Mouse (Mus musculus) hindbrain, embryonic 14.5 days (tissue): ENCODE results near the gene Prkg1. TPM values are rescaled to one million over a fixed set of nuclear protein-coding genes. Genes with fewer than 3 reads are reported as not detected.
A peak's percentile ranks its signal among the peaks of the same experiment; 100 is the strongest.

ENCODE experiments used
- ATAC-seq: fragments of 200-750 bp; cut with Nextera tagmentation; 2 replicates; pipeline ENCODE4 v1.8.0; 2017; ENCODE audit warnings: moderate number of reproducible peaks, mild to moderate bottlenecking, moderate TSS enrichment, moderate library complexity; ENCODE audit not compliant: low FRiP score
- DNase-seq: peaks from one replicate; pipeline ENCODE4 v3.0.0-alpha.2; 2015; ENCODE audit warnings: low spot score
- H3K27ac ChIP-seq: fragments of 300-500 bp; sonication (generic); 2 replicates; pipeline ENCODE4 v1.5.1; 2014; ENCODE audit warnings: mild to moderate bottlenecking, moderate library complexity
- H3K27me3 ChIP-seq: fragments of 300-500 bp; sonication (generic); 2 replicates; pipeline ENCODE4 v1.6.1; 2014; ENCODE audit warnings: mild to moderate bottlenecking, low read length, mixed read lengths; ENCODE audit not compliant: control insufficient read depth, insufficient read depth
- H3K36me3 ChIP-seq: fragments of 300-500 bp; sonication (generic); replicated peaks from 2 replicates; pipeline ENCODE4 v1.6.1; 2014; ENCODE audit not compliant: control insufficient read depth, insufficient read depth
- H3K4me1 ChIP-seq: fragments of 300-500 bp; sonication (generic); replicated peaks from 2 replicates; pipeline ENCODE4 v1.6.1; 2014; ENCODE audit warnings: antibody characterized with exemption, low read length, mixed read lengths; ENCODE audit not compliant: control insufficient read depth, insufficient read depth
- H3K4me2 ChIP-seq: fragments of 300-500 bp; sonication (generic); replicated peaks from 2 replicates; pipeline ENCODE4 v1.6.1; 2014; ENCODE audit warnings: mild to moderate bottlenecking, moderate library complexity
- H3K4me3 ChIP-seq: fragments of 300-500 bp; sonication (generic); replicated peaks from 2 replicates; pipeline ENCODE4 v1.5.1; 2014; ENCODE audit warnings: mild to moderate bottlenecking, low read length
- H3K9ac ChIP-seq: fragments of 300-500 bp; sonication (generic); 2 replicates; pipeline ENCODE4 v1.6.1; 2014
- H3K9me3 ChIP-seq: fragments of 300-500 bp; sonication (generic); 2 replicates; pipeline ENCODE4 v1.6.1; 2016; ENCODE audit warnings: low read length; ENCODE audit not compliant: control insufficient read depth
- WGBS: fragments of 180-500 bp; shearing (Covaris S2); extraction: QIAGEN DNeasy Blood & Tissue Kit; methylation state at CpG from one replicate; pipeline ENCODE4 v1.1.7; 2014; 5-methylcytosine and 5-hydroxymethylcytosine counted together
- polyA plus RNA-seq: library from polyadenylated mRNA; unstranded; fragments of >200 nt; fragmentation: Nextera tagmentation; extraction: Ambion mirVana; gene quantifications from 2 replicates; pipeline ENCODE4 v1.2.1, GENCODE M21; 2014

Prkg1 gene
- polyA plus RNA-seq, 1 experiment from 2014 or later = 7.0 TPM

DNA sequence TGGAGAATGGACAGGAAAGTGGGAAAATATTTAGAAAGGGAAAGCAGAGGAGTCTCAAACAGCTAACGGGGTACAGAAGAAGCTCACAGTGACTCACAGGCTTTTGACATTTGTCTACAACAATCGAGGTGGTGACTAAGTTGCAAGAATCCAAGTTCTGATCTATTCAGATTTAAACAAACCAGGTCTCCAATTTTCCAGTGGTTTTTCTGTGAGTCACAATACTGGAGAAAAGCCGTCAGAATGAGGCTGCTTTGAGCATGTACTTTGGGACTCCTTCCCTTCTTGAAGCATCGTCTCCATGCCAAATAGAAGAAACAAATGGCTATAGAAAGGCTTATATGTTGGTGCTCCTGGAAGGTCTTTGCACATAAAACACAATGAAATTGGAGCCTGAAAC, 151.7 kb downstream of the Prkg1 start:
- no peaks in the 10 kb centered on the region for H3K27me3 ChIP-seq
- no peak for ATAC-seq
- 91% methylated on average over 4 of the region's 4 CpGs for WGBS
- H3K36me3 ChIP-seq = no peaks in the 10 kb centered on the region
- H3K4me1 ChIP-seq = no peaks in the 10 kb centered on the region
- no peak overlapping the region for H3K4me3 ChIP-seq
- no peak overlapping the region for H3K9ac ChIP-seq
- H3K4me2 ChIP-seq = no peak overlapping the region
- no peaks in the 10 kb centered on the region for H3K9me3 ChIP-seq
- DNase-seq = no peak
- no peak overlapping the region for H3K27ac ChIP-seq

DNA sequence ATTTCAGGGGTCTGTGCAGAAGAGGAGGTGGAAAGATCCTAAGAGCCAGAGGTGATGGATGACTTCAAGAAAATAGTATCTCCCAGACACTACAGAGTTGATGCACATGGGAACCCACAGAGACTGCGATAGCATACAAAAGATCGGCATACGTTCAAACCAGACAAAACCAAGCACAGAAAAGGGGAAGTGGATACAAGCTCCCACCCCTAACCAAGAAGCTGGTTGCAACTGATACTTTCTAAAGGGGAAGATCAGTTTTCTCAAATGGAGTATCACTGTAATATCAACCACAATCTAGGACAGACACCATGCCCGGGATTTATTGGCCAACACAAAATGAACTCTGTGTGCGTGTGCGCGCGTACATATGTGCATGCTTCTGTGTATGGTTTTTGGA, 162.3 kb downstream of the Prkg1 start:
- no peaks in the 10 kb centered on the region for H3K4me1 ChIP-seq
- no peak overlapping the region for H3K4me3 ChIP-seq
- no peak overlapping the region for H3K9ac ChIP-seq
- no peaks in the 10 kb centered on the region for H3K27me3 ChIP-seq
- no peaks in the 10 kb centered on the region for H3K36me3 ChIP-seq
- no peak overlapping the region for H3K27ac ChIP-seq
- no peak for ATAC-seq
- no peak overlapping the region for H3K4me2 ChIP-seq
- WGBS = 98% methylated on average over 8 of the region's 8 CpGs
- no peak for DNase-seq
- no peaks in the 10 kb centered on the region for H3K9me3 ChIP-seq

DNA sequence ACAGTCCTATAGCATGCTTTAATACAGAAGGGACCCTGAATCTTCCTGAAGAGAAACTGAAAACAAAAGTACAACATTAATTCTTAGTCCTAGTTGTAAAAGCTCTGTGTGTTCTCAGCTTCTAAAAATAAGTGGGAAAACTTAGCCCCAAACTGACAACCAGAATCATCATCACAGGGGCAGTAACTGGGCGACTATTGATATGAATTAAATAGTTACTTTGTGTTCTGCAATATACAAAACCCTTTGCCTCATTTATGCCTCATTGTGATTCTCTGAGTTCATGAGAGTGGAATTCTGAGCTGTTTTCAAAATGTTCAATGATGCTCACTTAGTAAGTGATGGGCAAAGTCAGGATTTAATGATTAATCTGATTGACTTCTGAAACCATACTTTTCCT, 170.8 kb downstream of the Prkg1 start:
- no peak for ATAC-seq

DNA sequence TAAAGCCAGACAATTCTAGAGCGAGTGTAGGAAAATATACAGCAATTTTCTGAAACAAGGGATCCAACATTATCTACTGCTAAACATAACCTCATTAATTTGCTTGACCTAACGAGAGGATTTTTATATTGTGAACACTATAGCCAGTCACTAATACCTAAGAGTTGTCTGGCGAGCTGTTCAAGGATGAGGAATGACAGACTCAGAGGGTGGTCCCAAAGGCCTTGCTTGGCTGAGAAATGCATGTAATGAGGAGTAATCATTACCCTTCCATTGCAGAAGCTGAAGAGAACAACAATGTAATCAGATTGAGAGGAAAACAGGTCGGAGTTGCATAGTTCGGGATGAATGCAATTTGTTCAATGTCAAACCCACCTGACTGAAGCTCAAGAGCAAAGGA, 174.1 kb downstream of the Prkg1 start:
- H3K4me2 ChIP-seq = no peak overlapping the region
- ATAC-seq (no peak), DNase-seq (no peak)
- no peak overlapping the region for H3K27ac ChIP-seq
- WGBS = 82% methylated on average over 5 of the region's 5 CpGs
- H3K36me3 ChIP-seq = no peaks in the 10 kb centered on the region
- H3K9me3 ChIP-seq = no peaks in the 10 kb centered on the region
- H3K27me3 ChIP-seq = no peaks in the 10 kb centered on the region
- H3K4me1 ChIP-seq = no peaks in the 10 kb centered on the region
- H3K4me3 ChIP-seq = no peak overlapping the region
- H3K9ac ChIP-seq = no peak overlapping the region

More for the DNA sequence above, 170.8 kb downstream of the Prkg1 start:
- H3K36me3 ChIP-seq = no peaks in the 10 kb centered on the region
- no peak for DNase-seq
- H3K9ac ChIP-seq = no peak overlapping the region
- H3K9me3 ChIP-seq = no peaks in the 10 kb centered on the region
- no peaks in the 10 kb centered on the region for H3K27me3 ChIP-seq
- H3K4me2 ChIP-seq = no peak overlapping the region
- no peaks in the 10 kb centered on the region for H3K4me1 ChIP-seq
- no peak overlapping the region for H3K27ac ChIP-seq
- 62% methylated on average over 1 of the region's 1 CpGs for WGBS
- H3K4me3 ChIP-seq = no peak overlapping the region

DNA sequence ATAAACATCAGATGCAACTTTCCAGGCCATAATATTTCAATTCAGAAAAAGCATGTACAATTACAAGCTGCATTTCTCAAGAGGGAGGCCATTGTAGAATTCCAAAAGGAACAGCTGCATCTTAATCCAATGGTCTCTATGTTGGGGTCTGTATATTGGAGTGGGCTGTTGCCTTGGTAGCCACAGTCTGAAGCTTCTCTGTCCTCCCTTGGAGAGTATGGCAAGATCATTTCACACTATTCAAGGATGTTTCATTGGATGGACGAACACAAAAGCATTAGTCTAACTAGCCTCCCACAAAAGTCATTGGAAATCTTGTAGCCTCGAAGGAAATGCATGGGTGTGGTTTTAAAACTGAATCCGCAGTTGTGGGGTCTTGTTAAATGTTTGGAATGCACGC, 187.7 kb downstream of the Prkg1 start:
- Histone ChIP-seq H3K27ac (no peak overlapping the region), H3K27me3 (no peaks in the 10 kb centered on the region), H3K9ac (no peak overlapping the region), H3K9me3 (no peaks in the 10 kb centered on the region), H3K4me3 (no peak overlapping the region), H3K4me2 (no peak overlapping the region), H3K36me3 (no peaks in the 10 kb centered on the region), H3K4me1 (no peaks in the 10 kb centered on the region)
- 45% methylated on average over 4 of the region's 4 CpGs for WGBS
- no peak for DNase-seq
- ATAC-seq = no peak

DNA sequence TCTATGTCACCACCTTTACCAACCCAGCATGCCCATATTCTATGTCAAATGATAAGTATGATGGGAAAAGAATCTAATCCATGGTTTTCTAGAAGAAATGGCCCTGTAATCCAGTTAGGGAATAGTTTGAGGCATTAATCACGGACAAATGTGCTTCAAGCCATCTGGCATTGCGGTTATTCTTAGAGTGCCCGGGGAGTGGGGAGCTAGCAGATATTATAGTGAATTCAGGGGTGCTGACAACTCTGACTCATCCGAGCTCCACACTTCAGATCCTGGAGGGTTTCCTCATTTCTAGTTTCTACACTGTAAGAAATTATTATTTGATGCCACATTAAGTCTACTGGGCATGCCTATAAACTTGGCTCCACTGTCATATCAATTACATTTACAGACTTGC, 200.5 kb downstream of the Prkg1 start:
- no peak overlapping the region for H3K9ac ChIP-seq
- no peaks in the 10 kb centered on the region for H3K9me3 ChIP-seq
- WGBS = 91% methylated on average over 4 of the region's 4 CpGs
- H3K4me3 ChIP-seq = no peak overlapping the region
- ATAC-seq (no peak), DNase-seq (no peak)
- H3K4me2 ChIP-seq = no peak overlapping the region
- no peaks in the 10 kb centered on the region for H3K4me1 ChIP-seq
- no peaks in the 10 kb centered on the region for H3K36me3 ChIP-seq
- no peaks in the 10 kb centered on the region for H3K27me3 ChIP-seq
- no peak overlapping the region for H3K27ac ChIP-seq

DNA sequence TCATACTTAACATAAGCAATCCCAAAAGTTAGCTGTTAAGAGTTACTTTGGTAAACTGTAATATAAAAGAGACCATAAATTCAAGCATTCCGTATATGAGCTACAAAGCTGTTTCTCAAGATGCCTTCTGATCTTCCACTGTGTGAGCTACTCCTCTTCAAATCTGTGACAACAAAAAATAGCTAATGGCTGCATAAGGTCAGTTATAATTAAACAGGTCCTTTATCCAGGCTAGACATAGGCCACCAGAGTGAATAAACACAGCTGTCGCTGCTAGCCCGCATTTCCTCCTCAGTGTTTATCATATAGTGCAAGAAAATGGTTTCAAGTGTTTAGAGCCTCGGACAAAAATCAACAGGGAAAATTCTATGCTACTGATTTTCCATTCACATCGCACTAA, 218.8 kb downstream of the Prkg1 start:
- Histone ChIP-seq H3K27me3 (no peaks in the 10 kb centered on the region), H3K4me3 (no peak overlapping the region), H3K9ac (no peak overlapping the region), H3K4me2 (no peak overlapping the region), H3K9me3 (no peaks in the 10 kb centered on the region), H3K4me1 (no peaks in the 10 kb centered on the region), H3K27ac (no peak overlapping the region), H3K36me3 (no peaks in the 10 kb centered on the region)
- no peak for DNase-seq
- ATAC-seq = no peak
- 79% methylated on average over 5 of the region's 5 CpGs for WGBS

DNA sequence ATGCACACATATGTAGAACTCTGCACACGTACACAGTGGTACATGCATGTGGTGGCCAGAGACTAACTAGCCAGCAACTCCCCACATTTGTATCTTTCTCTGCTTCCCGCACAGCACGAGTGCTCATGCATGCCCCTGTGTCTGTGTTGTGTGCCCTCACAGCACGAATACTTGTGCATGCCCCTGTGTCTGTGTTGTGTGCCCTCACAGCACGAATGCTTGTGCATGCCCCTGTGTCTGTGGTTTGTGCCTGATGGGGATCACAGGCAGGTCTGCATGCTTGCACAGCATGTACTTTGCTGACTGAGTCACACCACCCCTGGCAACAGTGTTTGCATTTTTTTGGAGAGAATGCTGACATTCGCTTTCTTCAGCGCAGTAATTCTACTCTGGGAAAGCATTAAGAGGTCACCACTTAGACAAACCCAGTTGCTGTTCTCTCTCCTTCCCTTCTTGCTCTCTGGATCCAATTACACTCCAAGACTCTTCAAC, 233.5 kb downstream of the Prkg1 start:
- 64% methylated on average over 7 of the region's 7 CpGs for WGBS
- no peak for ATAC-seq

DNA sequence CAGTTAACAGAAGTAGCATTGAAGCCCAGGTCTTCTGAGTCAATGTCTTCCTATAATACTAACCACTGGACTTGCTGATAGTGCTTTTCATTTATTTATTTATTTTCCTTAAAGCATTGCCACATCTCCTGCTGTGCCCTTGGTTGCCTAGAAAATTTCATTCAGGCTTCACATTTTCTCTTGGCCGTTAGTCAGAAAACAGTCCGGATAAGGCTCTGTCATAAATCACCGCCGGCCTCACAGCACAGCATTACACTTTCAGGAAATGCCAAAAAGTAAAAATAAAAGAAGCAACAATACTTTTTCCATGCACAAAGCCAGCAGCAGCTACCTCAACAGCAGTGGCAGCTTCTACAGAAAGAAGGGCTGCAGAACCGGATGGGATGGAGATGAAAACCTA, 234.2 kb downstream of the Prkg1 start:
- DNase-seq = peak; percentile 56
- no peak overlapping the region for H3K9ac ChIP-seq
- ATAC-seq = no peak
- H3K9me3 ChIP-seq = no peaks in the 10 kb centered on the region
- no peaks in the 10 kb centered on the region for H3K36me3 ChIP-seq
- no peaks in the 10 kb centered on the region for H3K4me1 ChIP-seq
- peak overlapping the region; percentile 43; the same call in 1 of the 2 replicates for H3K27ac ChIP-seq
- WGBS = 43% methylated on average over 5 of the region's 5 CpGs
- H3K4me3 ChIP-seq = no peak overlapping the region
- H3K4me2 ChIP-seq = no peak overlapping the region
- H3K27me3 ChIP-seq = no peaks in the 10 kb centered on the region

More for the DNA sequence above, 233.5 kb downstream of the Prkg1 start:
- Histone ChIP-seq H3K4me1 (no peaks in the 10 kb centered on the region), H3K9ac (no peak overlapping the region), H3K27me3 (no peaks in the 10 kb centered on the region), H3K36me3 (no peaks in the 10 kb centered on the region), H3K9me3 (no peaks in the 10 kb centered on the region), H3K4me2 (no peak overlapping the region), H3K27ac (0 out of 2 replicates have a peak overlapping the region, but pooled peaks have one; percentile 43), H3K4me3 (no peak overlapping the region)
- no peak for DNase-seq

DNA sequence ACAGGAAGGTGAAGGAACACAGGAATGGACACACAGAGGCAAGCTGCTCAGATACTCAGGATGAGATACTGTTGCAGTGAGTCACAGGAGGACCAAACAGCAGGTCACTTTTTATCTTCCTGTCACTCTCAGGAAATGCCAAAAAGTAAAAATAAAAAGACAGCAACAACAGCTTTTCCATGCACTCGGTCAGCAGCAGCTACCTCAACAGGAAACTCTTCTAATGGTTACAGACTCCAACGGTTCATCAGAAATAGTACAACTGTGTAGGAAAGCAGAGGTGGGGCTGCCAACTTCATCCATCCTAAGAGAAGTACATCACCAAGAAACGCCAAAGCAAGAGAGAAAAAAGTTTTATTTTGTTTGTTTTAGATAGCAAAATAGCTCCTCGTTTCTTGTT, 234.9 kb downstream of the Prkg1 start:
- ATAC-seq = no peak
- 81% methylated on average over 4 of the region's 4 CpGs for WGBS

More for the DNA sequence above, 234.9 kb downstream of the Prkg1 start:
- Histone ChIP-seq H3K27me3 (no peaks in the 10 kb centered on the region), H3K27ac (no peak overlapping the region), H3K9me3 (no peaks in the 10 kb centered on the region), H3K4me3 (no peak overlapping the region), H3K9ac (no peak overlapping the region), H3K36me3 (no peaks in the 10 kb centered on the region), H3K4me2 (no peak overlapping the region), H3K4me1 (no peaks in the 10 kb centered on the region)
- DNase-seq = no peak
